Mouse (Mus musculus) lung, adult 2 months (tissue): ENCODE results near the gene Hormad1.

Source experiments
- CTCF ChIP-seq: fragments of 200-500 bp; IDR thresholded peaks from 2 replicates; pipeline ENCODE4 v1.5.1; 2011; ENCODE audit warnings: mild to moderate bottlenecking, low read length, control low read depth; ENCODE audit not compliant: insufficient read depth
- POLR2A ChIP-seq: fragments of 200-500 bp; IDR thresholded peaks from 2 replicates; pipeline ENCODE4 v1.6.1; 2011; ENCODE audit warnings: low read depth, mild to moderate bottlenecking, control low read depth, low read length, borderline replicate concordance; ENCODE audit errors: extremely low read depth

DNA sequence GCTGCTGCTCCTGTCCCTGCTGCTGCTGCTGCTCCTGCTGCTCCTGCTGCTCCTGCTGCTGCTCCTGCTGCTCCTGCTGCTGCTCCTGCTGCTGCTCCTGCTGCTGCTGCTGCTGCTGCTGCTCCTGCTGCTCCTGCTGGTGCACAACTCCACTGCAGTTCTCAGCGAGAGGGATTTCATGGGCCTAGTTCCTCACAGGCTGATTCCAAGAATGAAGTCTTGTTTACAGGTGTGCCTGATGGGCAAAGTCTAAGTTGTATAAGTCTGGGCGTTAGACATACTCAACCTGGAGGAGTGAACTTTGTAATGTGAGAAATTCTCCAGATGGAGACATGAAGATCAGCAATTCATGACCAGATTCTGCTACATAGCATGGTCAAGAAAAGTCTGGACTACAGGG, 34.8 kb upstream of the Hormad1 start:
- TF ChIP-seq CTCF (no peak), POLR2A (no peak)
